Mouse (Mus musculus): ENCODE data around the gene Mturn.

DNA sequence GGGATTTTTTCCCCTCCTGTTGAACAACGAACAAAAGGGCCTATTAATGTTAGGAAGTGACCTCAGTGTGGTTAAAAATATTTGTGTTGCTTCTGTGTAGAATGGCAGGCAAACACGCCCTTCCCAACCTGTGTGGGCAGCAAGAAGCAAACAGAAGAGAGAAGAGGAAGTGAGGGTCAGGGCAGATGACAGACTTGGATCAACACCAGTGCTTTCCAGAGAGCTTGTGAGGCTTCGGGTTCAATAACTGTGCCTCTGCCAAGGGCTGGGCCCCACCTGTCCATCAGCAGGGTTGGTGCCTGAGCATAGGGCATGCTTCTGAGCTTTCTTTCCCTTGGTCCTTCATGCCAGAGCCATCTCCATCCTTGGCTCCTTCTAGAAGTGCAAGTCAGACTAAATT, 70.7 kb downstream of the Mturn start:
- TF ChIP-seq CTCF (IDR thresholded peaks at IDR 0.05; ENCODE audit: borderline replicate concordance, insufficient read depth, low read depth, low read length) (no peak), POLR2A (IDR thresholded peaks at IDR 0.05; ENCODE audit: borderline replicate concordance, insufficient read depth, low read length) (no peak)

All from cerebellum, adult 2 months (tissue).